Mouse (Mus musculus) spleen, postnatal 36 days (tissue): ENCODE results near the gene Nfib.

ENCODE experiments used
- DNase-seq, 2 experiments: peaks; one replicate each; pipeline ENCODE4 v3.0.0; 2022; ENCODE audit warnings: low spot score in 2 of 2, mixed read lengths in 1 of 2

The Nfib gene

DNA sequence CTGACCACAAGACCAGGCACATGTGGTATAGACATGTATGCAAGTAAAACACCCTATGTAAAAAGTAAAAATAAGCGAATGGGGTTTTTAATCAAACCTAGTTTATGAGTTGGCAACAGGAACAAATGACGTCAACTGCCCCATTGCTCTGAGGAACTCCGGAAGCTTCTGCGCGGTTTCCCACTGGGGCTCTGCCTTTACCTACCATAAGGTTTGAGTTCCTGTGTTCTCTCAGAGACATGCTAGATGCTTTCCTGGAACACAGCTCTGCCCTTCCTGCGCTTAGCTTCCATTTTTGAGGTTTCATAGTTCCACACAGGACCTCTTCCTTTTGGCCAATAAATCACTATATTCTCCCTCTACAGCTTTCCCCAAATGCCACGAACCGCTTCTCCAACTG, 273.7 kb downstream of the Nfib start:
- no peak for DNase-seq

DNA sequence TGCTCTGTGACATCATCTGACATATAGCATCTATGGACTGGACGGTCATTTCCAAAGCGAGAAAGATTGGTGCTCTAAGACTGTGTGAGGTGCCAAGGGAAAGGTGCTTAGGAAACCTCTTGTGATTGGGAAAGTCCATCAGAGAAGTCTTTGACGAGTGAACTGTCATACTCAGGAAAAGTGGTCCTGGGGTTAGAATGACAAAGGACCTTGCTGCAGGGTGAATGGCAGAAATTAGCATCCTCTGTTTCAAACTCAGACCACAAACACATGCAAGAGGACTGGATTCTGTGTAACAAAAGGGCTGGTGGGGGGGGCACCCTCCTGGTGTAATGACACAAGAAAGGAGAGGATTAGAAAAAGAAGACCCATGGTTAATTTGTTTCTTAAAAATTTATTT, 274.7 kb downstream of the Nfib start:
- DNase-seq: no peak

DNA sequence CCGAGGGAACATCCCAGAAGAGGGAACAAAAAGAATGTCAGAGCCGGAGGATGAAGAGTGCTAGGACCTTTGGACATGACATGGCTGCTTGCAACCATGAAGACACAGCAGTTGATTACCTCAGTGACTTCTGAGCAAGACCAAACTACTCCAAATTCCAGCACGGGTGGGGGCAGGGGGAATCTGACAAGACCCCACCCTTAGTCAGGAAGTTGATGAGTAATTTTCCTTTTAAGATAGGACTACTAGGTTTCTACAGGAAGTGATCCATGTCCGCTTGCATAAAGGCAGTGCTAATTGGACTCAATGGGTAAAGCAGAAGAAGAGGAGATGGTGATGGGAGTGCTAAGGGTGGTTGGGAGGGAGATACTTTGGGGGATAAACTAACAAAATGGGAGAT, 279.3 kb downstream of the Nfib start:
- DNase-seq: no peak

- no peak for DNase-seq
These were observed 287.3 kb downstream of the Nfib start for GRCm38 (mm10) chr4:82418241-82418640.

- no peak for DNase-seq
These were observed 289.7 kb downstream of the Nfib start for GRCm38 (mm10) chr4:82415817-82416216.

GRCm38 (mm10) chr4:82412651-82413050, 292.9 kb downstream of the Nfib start:
- no peak for DNase-seq

GRCm38 (mm10) chr4:82411965-82412364, 293.6 kb downstream of the Nfib start:
- DNase-seq: no peak

DNA sequence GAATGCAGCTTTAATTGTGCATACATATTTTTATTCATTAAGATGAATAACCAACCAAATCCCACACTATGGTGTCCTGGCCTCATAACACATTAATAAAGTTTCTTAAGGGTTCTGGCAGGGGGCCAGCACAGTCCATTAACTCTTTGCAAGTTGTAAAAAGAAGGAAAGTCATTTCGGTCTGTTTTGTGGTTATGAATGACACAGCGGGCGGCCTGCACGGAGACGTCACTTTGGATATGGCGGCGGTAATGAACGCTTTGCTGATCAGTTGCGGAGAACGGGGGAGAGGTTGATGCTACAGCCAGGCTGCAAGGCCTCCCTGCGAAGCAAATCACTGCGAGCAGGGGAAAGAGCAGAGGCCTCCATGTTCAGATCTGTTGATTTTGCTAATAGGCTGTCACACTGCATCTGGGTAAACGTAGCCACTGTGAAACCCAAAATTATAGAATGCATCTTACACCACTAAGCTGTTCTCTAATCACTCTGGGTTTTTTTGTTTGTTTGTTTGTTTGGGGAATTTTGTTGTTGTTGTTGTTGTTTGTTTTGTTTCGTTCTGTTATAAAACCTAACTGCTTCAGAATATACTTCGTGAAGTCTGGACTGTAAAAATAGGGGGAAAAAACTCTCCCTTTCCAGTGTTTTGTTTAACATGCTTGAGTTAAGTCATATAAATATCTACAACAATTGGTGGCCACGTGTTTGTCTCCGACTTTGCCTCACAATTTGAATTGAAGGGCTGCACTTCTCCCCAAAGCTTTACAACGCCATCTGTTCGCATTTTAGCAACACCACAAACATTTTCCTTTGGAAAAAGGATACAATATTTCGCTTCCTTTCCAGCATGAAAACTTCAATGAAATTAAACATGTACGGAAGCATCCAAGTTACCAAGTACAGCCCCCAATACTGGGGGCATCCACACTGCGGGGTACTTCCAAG, 296.8 kb downstream of the Nfib start:
- no peak for DNase-seq

GRCm38 (mm10) chr4:82406511-82406910, 299.0 kb downstream of the Nfib start:
- DNase-seq: no peak

DNA sequence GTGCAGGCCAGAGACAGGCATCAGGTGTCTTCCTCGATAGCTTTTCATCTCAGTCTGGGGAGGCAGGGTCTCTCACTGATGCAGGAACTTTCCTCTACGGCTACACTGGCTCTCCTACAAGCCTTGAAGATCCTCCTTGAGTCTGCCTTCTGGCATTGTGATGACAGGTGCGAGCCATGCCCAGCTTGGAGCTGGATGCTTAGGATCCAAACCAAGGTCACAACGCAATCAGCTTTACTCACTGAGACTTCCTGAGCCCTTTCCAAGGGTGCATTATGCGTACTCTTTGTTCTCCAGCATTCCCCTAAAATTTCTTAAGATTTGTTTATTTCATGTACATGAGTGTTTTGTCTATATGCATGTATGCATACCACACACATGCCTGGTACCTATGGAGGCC, 299.8 kb downstream of the Nfib start:
- DNase-seq: no peak

DNA sequence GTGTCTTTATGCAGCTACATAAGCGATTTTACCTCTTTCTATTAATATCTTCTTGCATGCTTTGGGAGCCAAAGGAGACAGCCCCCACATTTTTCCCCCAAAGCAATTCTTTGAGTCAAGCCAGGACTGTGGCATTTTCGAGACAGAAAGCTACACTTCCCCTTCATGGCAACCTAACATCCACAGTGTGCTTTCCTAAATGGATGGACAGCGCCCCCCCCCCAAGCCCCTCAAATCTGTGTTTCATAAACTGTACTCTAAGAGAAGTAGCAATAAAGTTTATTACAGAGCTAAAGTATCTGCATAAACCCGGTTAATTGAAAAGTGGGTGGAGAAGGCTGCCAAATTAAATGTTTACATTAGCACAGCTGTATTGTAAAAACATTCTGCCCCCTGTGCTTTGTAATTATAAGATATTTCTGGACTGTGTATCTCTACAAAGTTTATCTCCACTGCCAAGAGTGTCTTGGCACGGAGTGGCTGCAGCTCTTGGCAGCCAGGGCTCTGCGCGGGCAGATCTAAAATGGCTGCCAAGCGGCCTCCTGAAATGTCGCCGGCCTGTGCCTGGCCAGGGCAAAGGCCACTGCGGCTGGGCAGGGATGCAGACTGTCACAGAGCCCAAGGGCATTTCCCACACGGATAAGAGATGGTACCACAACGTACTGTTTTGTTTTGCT, 301.4 kb downstream of the Nfib start:
- peak in 1 of 2 experiments; percentile 2 for DNase-seq

DNA sequence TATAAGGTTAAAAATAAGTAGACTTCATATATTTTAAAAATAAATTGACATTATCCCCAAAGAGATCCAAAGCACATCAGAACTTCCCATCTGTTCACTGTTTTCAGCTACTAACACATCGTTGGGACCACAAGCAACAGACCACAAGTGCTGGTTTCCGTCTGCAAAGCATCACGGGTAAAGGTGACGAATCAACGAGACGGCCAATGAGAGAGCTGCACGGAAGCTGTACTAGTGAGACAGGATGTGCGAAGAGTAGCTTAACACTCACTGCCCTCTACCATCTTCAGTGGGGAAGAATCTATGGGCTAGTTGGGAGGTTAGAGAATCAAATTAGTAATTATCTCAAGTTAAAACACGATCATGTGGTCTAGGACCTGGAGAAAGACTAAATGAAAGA, 302.9 kb downstream of the Nfib start:
- no peak for DNase-seq

- DNase-seq: no peak
These were observed 304.0 kb downstream of the Nfib start for GRCm38 (mm10) chr4:82401450-82402061.

GRCm38 (mm10) chr4:82400536-82400935, 305.0 kb downstream of the Nfib start:
- no peak for DNase-seq

- DNase-seq: peak; percentile 8 to 29
These were observed 305.9 kb downstream of the Nfib start for GRCm38 (mm10) chr4:82399406-82400380.

DNA sequence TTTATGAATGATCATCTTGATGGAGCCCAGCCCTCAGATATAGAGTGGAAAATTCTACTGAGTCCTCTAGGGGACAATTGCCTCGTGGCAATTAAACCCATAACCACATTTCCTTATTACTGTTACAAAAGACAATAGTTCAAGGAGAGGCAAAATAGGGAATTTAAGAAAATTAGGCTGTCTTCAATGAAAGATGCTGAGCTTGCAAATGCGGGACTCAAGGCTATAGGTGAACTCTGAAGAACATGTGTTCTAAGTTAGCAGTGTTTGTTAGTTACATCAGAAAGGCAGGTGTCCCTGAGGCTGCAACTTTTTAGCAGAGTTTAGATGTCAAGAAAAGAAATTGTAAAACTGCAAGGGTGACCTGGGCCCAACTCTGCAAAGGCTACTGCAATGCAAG, 307.3 kb downstream of the Nfib start:
- DNase-seq: no peak

GRCm38 (mm10) chr4:82396805-82397204, 308.7 kb downstream of the Nfib start:
- no peak for DNase-seq

- no peak for DNase-seq
These were observed 309.5 kb downstream of the Nfib start for GRCm38 (mm10) chr4:82396003-82396402.

DNA sequence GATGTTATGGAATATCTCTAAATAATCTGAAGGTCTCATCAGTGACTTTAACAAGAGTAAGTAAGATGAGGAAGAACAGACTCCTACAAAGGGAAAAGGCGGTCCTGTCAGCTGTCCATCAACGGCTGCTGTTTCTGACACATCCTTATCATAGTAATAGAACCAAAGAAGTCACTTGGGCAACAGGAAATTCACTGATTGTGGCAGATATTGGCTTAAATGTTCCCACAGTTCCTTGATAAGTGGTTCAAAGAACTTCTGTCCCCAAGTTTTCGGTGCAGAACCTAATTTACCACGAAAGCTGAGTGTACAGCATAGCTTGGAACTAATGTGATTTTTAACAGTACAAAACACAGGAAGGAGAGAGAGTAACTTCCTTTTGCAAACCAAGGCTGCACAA, 311.2 kb downstream of the Nfib start:
- no peak for DNase-seq

DNA sequence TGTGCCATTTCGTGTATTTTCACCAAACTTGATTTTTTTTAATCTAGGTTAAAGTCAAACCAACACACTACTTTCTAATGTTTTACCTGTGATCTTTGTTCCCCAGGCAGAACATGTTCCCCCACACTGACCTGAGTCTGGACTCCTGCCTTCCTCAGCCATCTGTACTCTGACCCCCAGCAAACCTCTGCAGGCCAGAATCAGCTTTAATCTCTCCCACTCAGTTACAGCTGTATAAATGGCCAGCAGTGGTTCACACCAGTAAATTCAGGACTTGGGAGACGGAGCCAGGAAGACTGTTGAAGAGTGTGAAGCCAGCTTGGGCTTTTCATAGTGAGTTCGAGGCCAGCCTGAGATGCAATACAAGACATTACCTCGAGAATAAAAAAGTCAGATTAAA, 312.5 kb downstream of the Nfib start:
- DNase-seq: no peak

DNA sequence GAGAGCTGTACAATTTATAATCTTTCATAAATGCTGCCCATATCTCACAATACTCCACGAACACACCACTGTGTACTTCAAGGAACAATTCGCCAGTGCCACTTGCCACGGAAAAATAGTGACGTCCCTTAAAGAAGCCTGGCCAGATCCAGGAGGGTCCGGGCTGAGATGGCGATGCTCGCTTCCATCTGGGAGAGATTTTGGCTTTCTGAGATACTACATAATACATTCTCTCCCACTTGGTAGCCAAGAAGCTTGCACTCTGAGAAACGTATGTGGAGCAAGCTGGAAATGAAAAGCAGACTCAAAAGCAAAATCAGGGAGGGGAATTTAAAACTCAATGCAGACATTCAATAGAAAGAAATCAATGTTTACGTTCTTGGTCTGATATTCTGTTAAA, 313.1 kb downstream of the Nfib start:
- no peak for DNase-seq
